Mouse (Mus musculus) testis, adult 2 months (tissue): ENCODE measurements around the gene Spata31d1b. TPM values are rescaled to one million over a fixed set of nuclear protein-coding genes. Genes with fewer than 3 reads are reported as not detected.

Experiments used
- H3K27ac ChIP-seq: fragments of 200-500 bp; 2 replicates; pipeline ENCODE4 v1.5.1; 2012; ENCODE audit warnings: low read depth, low read length; ENCODE audit not compliant: control insufficient read depth, insufficient read depth
- H3K27me3 ChIP-seq: fragments of 200-500 bp; 2 replicates; pipeline ENCODE4 v1.6.1; 2012; ENCODE audit warnings: mild to moderate bottlenecking, low read length, moderate library complexity; ENCODE audit not compliant: control insufficient read depth, insufficient read depth
- H3K36me3 ChIP-seq: fragments of 200-500 bp; 2 replicates; pipeline ENCODE4 v1.6.1; 2012; ENCODE audit warnings: mild to moderate bottlenecking, low read length; ENCODE audit not compliant: control insufficient read depth, insufficient read depth
- H3K4me1 ChIP-seq: fragments of 200-500 bp; 2 replicates; pipeline ENCODE4 v1.6.1; 2012; ENCODE audit warnings: low read length; ENCODE audit not compliant: control insufficient read depth, insufficient read depth
- H3K4me3 ChIP-seq: fragments of 200-500 bp; 2 replicates; pipeline ENCODE4 v1.5.1; 2012; ENCODE audit warnings: low read depth, mild to moderate bottlenecking, low read length, moderate library complexity, mixed read lengths; ENCODE audit not compliant: control insufficient read depth
- CTCF ChIP-seq: fragments of 200-500 bp; IDR thresholded peaks from 2 replicates; pipeline ENCODE4 v1.5.1; 2012; ENCODE audit warnings: low read depth, mild to moderate bottlenecking, inconsistent platforms, low read length, moderate library complexity; ENCODE audit not compliant: control insufficient read depth, insufficient read depth, insufficient replicate concordance
- POLR2A ChIP-seq: fragments of 200-500 bp; IDR thresholded peaks from 2 replicates; pipeline ENCODE4 v1.6.1; 2012; ENCODE audit warnings: low read depth, mild to moderate bottlenecking, inconsistent platforms, low read length, moderate library complexity; ENCODE audit not compliant: control insufficient read depth
- polyA plus RNA-seq: library from polyadenylated mRNA; depleted of rRNA; stranded (reverse); fragments of >200 nt; gene quantifications from 2 replicates; pipeline ENCODE4 v1.2.3, GENCODE M21; 2012

Gene Spata31d1b
- polyA plus RNA-seq, 1 experiment = 118 TPM

- Histone ChIP-seq H3K36me3 (no peaks in the 10 kb centered on the region), H3K27me3 (no peaks in the 10 kb centered on the region), H3K27ac (no peak overlapping the region), H3K4me1 (no peaks in the 10 kb centered on the region; the same call in 1 of the 2 replicates), H3K4me3 (no peak overlapping the region)
- TF ChIP-seq POLR2A = no peak; the same call in 1 of the 2 replicates
- no peak for TF ChIP-seq CTCF
Measured at GRCm38 (mm10) chr13:59739397-59739796, 27.3 kb downstream of the Spata31d1b start.

DNA sequence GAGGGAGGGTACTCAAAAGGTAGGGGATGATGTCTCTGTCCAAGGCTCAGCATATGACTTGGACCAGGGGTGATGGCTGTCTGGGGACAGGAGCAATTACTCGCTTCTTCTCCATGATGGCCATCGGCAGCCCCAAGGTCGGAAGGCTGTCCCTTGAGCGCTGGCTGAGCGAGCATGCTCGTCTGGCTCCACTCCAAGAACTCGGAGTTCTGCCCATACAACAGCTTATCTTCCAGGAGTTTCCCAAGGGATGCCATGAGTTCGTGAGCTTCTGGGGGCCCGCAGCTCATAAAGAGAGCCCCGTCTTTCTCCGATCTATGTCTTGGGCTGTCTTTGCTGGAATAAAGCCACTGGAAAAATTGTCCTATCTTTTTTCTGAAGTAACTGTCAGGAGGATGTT is 29.0 kb downstream of the Spata31d1b start:
- no peak for TF ChIP-seq POLR2A
- H3K36me3 ChIP-seq = no peaks in the 10 kb centered on the region
- no peak overlapping the region for H3K4me3 ChIP-seq
- no peaks in the 10 kb centered on the region for H3K27me3 ChIP-seq
- H3K4me1 ChIP-seq = no peaks in the 10 kb centered on the region; the same call in 1 of the 2 replicates
- no peak overlapping the region for H3K27ac ChIP-seq

DNA sequence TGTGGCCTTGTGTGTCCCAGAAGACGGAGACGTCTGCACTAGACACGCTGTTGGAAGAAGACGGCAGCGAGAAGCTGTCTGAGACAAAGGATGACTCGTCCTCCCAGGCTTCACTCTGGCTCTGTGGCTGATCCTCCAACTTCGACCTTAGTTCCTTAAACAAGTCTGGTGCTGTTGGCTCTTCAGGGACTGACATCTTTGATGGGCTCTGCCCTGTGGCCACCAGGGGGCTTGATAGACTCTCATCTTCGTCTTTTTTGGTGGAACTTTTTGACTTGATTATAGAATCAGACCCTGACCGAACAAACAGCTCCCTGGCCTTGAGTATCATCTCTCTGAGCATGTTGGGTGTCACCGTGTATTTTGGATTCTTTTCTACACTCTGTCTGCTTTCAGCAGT is 29.6 kb downstream of the Spata31d1b start:
- no peak overlapping the region for H3K27ac ChIP-seq
- no peak for TF ChIP-seq POLR2A
- TF ChIP-seq CTCF = no peak
- no peaks in the 10 kb centered on the region for H3K36me3 ChIP-seq
- no peaks in the 10 kb centered on the region for H3K27me3 ChIP-seq
- no peaks in the 10 kb centered on the region; the same call in 1 of the 2 replicates for H3K4me1 ChIP-seq
- no peak overlapping the region; the same call in 1 of the 2 replicates for H3K4me3 ChIP-seq

- Histone ChIP-seq H3K27me3 (no peaks in the 10 kb centered on the region), H3K4me3 (peak overlapping the region; percentile 94), H3K36me3 (no peaks in the 10 kb centered on the region), H3K4me1 (no peaks in the 10 kb centered on the region; the same call in 1 of the 2 replicates), H3K27ac (peak overlapping the region; percentile 61)
- TF ChIP-seq POLR2A (no peak), CTCF (no peak)
Measured at GRCm38 (mm10) chr13:59745462-59745861, 33.4 kb downstream of the Spata31d1b start.

GRCm38 (mm10) chr13:59746164-59746563 is 34.1 kb downstream of the Spata31d1b start:
- H3K36me3 ChIP-seq = no peaks in the 10 kb centered on the region
- no peak; the same call in 1 of the 2 replicates for TF ChIP-seq POLR2A
- no peak for TF ChIP-seq CTCF
- H3K4me1 ChIP-seq = no peaks in the 10 kb centered on the region
- no peaks in the 10 kb centered on the region for H3K27me3 ChIP-seq
- peak overlapping the region; percentile 94 for H3K4me3 ChIP-seq
- H3K27ac ChIP-seq = peak overlapping the region; percentile 94

DNA sequence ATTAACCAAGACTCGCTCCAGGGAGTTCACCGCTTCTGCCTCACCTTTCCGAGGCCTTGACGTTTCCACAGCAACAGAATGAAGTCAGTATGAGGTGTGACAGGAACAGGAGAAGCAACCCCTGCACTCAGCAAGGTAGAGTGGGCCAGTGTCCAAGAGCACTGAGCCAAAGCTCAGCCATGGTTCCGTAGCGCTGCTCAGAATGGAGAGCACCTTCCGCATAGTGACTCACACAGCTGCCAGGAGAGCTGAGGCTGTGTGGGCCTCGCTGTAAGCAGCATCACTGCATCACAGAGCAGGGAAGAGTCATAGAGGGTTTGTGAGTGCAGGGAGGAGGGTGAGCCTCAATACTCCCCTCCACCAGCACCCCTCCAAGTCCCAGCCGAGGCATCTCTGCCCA is 34.6 kb downstream of the Spata31d1b start, which contains the start of gene 1700014D04Rik:
Gene 1700014D04Rik, minus strand, starts transcription at position 42 of the 400 bp plus-strand sequence.
- H3K36me3 ChIP-seq = no peaks in the 10 kb centered on the region
- H3K27me3 ChIP-seq = no peaks in the 10 kb centered on the region
- TF ChIP-seq POLR2A (peak; percentile 55; the same call in 1 of the 2 replicates), CTCF (no peak)
- H3K27ac ChIP-seq = peak within 1 kb of the TSS; percentile 94
- H3K4me3 ChIP-seq = peak within 1 kb of the TSS; percentile 94
- no peaks in the 10 kb centered on the region for H3K4me1 ChIP-seq

- TF ChIP-seq CTCF (no peak), POLR2A (no peak)
Measured at GRCm38 (mm10) chr13:59750310-59750709, 38.2 kb downstream of the Spata31d1b start.

GRCm38 (mm10) chr13:59756906-59757305 is 44.8 kb downstream of the Spata31d1b start:
- Histone ChIP-seq H3K27ac (no peak overlapping the region), H3K36me3 (no peaks in the 10 kb centered on the region), H3K4me3 (no peak overlapping the region), H3K4me1 (no peaks in the 10 kb centered on the region), H3K27me3 (no peaks in the 10 kb centered on the region)
- no peak for TF ChIP-seq POLR2A
- no peak for TF ChIP-seq CTCF

More at GRCm38 (mm10) chr13:59750310-59750709, 38.2 kb downstream of the Spata31d1b start:
- H3K27me3 ChIP-seq = no peaks in the 10 kb centered on the region
- H3K36me3 ChIP-seq = no peaks in the 10 kb centered on the region
- no peak overlapping the region for H3K27ac ChIP-seq
- no peaks in the 10 kb centered on the region for H3K4me1 ChIP-seq
- no peak overlapping the region for H3K4me3 ChIP-seq
